Mouse (Mus musculus): Measurements from ENCODE around the gene Frk. TPM values are rescaled to one million over a fixed set of nuclear protein-coding genes. Genes with fewer than 3 reads are reported as not detected.
A peak's percentile ranks its signal among the peaks of the same experiment; 100 is the strongest.
"Not testable (repeated sequence)": the region's sequence is repeated elsewhere in the genome, so short reads cannot be mapped to it uniquely, and the experiment has no call there.

The Frk gene
- 1 to 10 TPM; 4.7 to 7.1 TPM for total RNA-seq (2021)
- long read RNA-seq, experiment 1, full-length matches to known transcripts = 5 of 6 reads
- long read RNA-seq, experiment 1, partial matches to known transcripts = 0 of 6 reads
- long read RNA-seq, experiment 1, other reads (novel, unspliced or antisense) = 1 of 6 reads
- long read RNA-seq, experiment 2, full-length matches to known transcripts = 14 of 16 reads
- long read RNA-seq, experiment 2, partial matches to known transcripts = 1 of 16 reads
- long read RNA-seq, experiment 2, other reads (novel, unspliced or antisense) = 1 of 16 reads

DNA sequence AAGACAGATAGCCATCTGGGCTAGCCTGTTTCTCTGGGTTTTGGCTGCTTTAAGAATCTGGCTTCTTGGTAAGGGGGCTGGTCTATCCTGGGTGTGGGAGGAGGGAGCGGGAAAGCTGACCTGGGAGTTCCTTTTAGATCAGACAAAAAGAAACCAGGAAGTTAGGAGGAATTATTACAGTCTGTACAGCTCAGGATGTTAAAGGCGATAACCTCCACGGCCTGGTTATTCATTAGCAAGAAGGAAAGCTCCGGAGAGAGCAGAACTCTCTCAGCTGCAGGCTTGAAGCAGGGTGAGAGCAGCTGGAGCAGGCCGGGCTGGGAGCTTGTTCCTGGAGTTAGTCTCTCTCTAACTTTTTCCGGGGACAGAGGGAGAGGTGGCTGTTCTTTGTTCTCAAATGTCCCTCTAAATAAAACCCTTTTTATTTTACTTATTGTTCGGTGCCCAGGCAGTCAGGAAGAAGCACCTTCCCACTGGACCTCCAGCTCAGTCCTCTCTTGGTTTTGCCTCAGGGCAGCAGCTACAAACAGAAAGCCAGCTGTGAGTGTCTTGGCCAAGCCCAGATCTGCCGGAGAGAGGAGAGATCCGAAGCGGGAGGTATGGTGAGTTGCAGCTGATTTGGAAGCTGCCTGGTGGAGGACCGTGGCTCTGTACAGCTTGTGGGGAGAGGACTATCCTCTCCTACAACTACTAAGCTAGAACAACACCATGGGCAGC lies at the start of gene Frk:
TSS of gene Frk (plus strand) at position 103 of the 717 bp plus-strand sequence.
- peak; percentile 27 to 48 for DNase-seq (ENCODE audit: low spot score in 2 of 2)

GRCm38 (mm10) chr10:34434191-34434590 lies 49.0 kb upstream of the Frk start:
- DNase-seq (ENCODE audit: low spot score in 2 of 2) = not testable (repeated sequence)

GRCm38 (mm10) chr10:34449469-34449868 lies 33.7 kb upstream of the Frk start:
- no peak for DNase-seq (ENCODE audit: low spot score in 2 of 2)

DNA sequence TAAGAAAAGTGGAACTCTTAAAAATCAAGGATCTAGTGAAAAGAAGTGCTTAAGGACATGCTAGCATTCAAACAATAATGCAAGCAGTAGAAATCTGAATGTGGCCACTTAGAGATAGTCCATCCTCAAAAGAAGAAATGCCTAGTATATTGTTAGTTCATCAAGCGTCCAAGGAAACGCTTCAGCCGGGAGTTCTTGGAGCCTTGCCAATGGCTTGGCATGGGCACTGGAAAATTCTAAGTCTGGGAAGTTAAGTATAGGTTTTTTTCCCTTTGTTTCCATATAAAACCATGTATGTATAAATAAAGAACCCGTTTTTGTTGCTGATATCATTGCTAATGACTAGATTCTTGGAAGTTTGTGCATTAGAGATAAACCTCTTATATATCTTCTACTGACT lies 21.7 kb upstream of the Frk start:
- no peak for DNase-seq (ENCODE audit: low spot score in 2 of 2)

- no peak for DNase-seq (ENCODE audit: low spot score in 2 of 2)
Observed at GRCm38 (mm10) chr10:34464321-34464720, 18.9 kb upstream of the Frk start.

- DNase-seq (ENCODE audit: low spot score in 2 of 2) = no peak
Observed at GRCm38 (mm10) chr10:34469037-34469436, 14.2 kb upstream of the Frk start.

DNA sequence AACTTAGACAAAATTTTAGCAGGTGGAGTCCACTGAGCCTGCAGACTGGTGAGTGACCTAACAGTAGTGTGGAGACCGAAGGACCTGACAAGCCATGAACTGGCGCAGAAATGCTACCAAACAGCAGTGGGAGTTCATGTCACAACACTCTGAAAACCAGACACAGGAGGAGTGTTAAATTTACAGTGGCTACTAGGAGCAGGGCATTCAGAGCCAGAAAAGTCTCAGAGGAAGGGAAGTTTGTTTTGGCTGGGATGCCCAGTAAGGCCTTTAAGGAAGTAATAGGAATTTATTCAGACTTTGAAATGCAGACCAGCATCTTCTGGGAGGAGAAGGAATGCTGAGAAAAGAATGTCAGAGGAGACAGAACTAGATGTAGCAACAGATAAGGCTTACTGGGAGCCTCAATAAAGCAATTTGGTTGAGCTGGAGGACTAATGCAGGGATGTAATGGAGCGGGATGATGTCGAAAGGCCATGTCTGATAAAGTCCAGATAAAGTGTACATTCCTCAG lies 3.2 kb upstream of the Frk start:
- no peak for DNase-seq (ENCODE audit: low spot score in 2 of 2)

DNA sequence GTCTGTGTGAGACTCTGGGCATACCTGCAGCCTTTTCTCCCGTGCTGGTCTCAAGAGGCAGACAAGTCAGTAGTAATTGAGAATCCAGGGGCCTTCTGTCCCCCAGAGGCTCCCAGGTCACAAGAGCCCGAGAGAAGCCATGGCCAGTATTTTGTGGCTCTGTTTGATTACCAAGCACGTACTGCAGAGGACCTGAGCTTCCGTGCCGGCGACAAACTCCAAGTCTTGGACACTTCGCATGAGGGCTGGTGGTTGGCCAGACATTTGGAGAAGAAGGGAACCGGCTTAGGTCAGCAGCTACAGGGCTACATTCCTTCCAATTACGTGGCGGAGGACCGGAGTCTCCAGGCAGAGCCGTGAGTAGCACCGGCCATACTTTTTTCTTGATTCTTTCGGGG lies 814 bp downstream of the Frk start:
- DNase-seq (ENCODE audit: low spot score in 2 of 2) = peak in 1 of 2 experiments; percentile 25

- peak; percentile 35 to 38 for DNase-seq (ENCODE audit: low spot score in 2 of 2)
Observed at GRCm38 (mm10) chr10:34485079-34485478, 1.9 kb downstream of the Frk start.

GRCm38 (mm10) chr10:34507807-34508206 lies 24.6 kb downstream of the Frk start:
- no peak for DNase-seq (ENCODE audit: low spot score in 2 of 2)

DNA sequence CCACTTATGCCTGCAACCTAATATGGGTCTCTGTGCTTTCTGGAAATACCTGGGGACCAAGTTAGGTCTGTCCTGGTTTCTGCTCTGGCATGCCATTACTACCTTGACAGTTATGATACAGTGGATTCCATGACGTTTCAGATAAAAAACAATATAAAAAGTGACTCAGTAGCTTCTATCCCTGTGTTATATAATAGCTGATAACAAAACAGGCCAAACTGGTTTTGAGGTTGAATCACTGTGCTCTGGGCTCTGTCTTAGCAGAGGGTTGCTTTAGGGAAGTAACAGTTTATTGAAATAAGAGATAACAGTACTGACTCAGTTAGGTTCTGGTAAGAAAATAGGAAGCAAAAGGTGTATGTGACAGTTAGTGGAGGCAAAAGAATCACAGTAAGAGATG lies 25.4 kb downstream of the Frk start:
- DNase-seq (ENCODE audit: low spot score in 2 of 2) = no peak

DNA sequence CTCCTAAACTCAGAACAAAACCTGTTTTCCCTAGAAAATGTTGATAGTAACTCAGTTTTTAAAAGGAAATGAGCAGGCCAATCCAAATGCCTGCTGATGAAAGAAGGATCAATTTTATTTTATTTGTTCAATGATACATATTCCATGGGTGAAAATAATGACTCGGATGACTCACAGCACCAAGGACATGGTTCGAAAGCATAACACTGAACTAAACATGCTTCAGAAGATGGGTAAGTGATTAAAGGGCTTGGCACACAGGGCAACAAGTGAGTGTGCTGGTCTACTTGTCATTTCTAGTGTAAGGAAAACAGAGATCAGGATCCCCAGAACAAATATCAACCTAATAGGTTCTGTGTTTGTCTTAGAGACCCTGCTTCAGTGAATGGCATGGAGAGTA lies 26.1 kb downstream of the Frk start:
- DNase-seq (ENCODE audit: low spot score in 2 of 2) = no peak

GRCm38 (mm10) chr10:34511192-34511591 lies 28.0 kb downstream of the Frk start:
- no peak for DNase-seq (ENCODE audit: low spot score in 2 of 2)

DNA sequence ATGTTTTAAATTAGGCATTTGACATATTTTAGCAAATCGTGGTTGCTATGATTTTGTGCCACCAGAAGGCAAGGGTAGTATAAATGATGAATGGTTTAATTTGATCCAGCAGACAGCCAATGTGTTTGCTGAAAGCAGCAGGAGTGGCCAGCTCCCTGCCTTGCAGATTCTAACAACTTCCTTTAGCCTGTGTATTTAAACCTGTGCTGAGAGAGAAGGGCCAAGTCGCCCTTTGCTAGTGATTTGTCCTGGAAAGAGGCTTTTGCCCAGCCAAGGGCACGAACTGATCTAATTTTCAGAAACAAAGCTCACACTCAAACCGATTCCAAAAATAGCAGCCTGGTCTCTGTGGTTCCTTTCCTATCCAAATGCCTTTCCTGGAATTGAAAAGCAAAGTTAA lies 29.4 kb downstream of the Frk start:
- no peak for DNase-seq (ENCODE audit: low spot score in 2 of 2)

DNA sequence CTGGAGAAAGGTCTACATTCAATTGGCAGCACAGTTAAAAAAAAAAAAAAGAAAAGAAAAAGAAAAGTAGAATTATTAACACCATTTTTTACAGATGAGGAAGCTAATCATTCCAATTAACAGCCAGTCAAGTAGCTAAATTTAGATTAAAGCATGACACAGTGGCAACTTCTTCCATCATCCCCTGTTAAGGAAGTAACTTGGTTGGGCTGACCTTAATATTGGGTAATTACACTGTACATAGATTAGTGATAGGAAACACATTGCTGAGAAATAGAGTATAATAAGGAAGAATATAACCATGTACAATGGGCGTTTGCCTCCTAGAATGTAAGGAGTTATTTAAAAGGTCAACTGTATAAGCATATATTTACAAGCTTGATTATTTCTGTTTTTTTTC lies 42.4 kb downstream of the Frk start:
- DNase-seq (ENCODE audit: low spot score in 2 of 2) = no peak

DNA sequence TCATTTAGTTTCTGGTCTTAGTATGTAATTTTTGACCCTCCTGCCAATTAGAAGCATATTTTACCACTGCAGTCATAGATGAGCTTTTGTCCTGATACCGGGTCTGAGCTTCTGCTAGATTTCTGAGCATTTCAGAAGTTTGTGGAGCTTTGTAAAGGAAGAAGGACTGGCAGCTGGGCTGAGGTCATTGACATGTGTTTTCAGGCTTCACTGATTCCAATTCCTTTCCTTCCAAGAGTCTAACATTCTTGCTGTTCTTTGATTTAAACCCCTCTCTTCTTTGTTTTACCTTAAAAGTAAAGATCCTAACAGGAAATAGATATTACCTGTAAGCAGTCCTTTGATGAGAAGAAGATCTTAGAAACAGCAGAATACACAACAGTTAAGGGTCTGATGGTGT lies 48.6 kb downstream of the Frk start:
- DNase-seq (ENCODE audit: low spot score in 2 of 2) = no peak

DNA sequence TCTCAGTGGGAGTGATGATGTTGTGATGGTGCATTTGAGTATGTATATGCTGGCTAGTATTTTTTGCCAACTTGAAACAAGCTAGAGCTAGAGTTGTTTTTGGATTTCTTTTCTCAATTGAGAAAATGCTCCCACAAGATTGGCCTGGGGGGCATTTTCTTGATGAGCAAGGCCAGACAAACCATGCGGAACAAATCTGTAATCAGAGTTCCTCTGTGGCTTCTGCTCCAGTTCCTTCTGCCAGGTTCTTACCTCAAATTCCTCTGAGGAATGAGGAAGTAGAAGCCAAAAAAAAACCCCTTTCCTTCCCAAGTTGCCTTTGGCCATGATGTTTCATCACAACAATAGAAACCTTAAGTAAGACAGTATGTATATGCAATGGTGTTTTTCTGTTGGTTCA lies 49.3 kb downstream of the Frk start:
- no peak for DNase-seq (ENCODE audit: low spot score in 2 of 2)

DNA sequence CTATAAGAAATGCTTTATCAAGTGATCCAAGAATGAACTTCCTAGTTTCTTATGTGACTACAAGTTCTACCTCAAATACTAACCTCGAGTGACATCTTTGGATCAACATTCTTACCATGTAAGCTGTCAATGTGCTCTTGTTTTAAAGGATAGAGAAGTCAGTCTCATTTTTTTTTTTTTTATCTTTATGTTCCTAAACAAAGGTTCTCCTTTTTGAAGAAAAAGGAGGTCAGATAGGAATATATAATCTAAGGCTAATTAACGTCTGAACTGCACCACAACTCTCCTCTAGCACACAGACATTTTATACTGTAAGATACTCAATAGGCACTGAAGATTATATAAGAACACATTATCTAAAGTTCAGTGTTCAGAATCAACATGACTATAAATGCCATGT lies 57.5 kb downstream of the Frk start:
- DNase-seq (ENCODE audit: low spot score in 2 of 2) = no peak

- no peak for DNase-seq (ENCODE audit: low spot score in 2 of 2)
Observed at GRCm38 (mm10) chr10:34541717-34542490, 58.7 kb downstream of the Frk start.

DNA sequence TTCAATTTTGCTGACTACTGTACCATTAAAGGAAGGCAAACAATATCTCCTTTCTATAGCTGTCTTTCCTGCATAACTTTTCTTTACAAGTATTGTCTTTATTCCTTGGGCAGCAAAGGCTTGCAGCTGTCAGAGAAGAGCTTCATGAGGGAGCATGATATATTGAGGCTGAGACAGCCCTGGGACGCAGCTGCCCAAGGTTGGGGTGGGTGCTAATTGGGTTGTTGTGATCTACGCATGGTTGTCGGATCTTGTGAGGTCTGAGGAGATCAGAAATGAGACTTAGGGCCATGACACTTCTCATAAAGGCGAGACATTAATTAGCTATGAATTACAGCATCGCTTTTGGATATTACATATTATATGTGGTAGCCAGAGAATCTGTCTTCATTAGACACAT lies 67.4 kb downstream of the Frk start:
- no peak for DNase-seq (ENCODE audit: low spot score in 2 of 2)

DNA sequence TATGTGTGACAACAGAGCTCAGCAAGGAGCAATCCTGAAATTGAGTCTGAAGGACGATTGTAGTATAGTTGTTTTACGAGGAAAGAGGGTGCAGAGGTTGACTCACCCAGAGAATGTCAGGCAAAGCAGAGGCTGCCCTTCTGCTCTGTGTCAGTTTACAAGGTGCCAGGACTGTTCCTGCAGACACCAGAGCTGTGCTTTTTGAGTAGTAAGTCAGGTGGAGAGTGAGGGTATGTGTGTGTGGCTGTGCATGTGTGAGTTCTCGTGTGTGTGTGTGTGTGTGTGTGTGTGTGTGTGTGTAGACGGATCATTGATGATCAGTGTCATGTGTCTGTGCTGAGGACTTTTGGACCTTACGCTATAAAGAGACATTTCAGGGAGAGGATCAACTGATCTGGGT lies 68.4 kb downstream of the Frk start:
- DNase-seq (ENCODE audit: low spot score in 2 of 2) = no peak

Measured in adrenal gland, adult 18-20 months (tissue).